Mouse (Mus musculus) kidney, embryonic 15.5 days (tissue): ENCODE measurements around the gene Ddr2. TPM values are rescaled to one million over a fixed set of nuclear protein-coding genes. Genes with fewer than 3 reads are reported as not detected.
"Not testable (repeated sequence)": the region's sequence is repeated elsewhere in the genome, so short reads cannot be mapped to it uniquely, and the experiment has no call there.

ENCODE experiments used
- ATAC-seq: fragments of 200-750 bp; cut with Nextera tagmentation; replicated peaks from 2 replicates; pipeline ENCODE4 v1.8.0; 2017; ENCODE audit warnings: moderate TSS enrichment; ENCODE audit not compliant: low FRiP score
- H3K27ac ChIP-seq: fragments of 300-500 bp; sonication (generic); 2 replicates; pipeline ENCODE4 v1.5.1; 2015; ENCODE audit warnings: mild to moderate bottlenecking, inconsistent platforms
- H3K27me3 ChIP-seq: fragments of 300-500 bp; sonication (generic); 2 replicates; pipeline ENCODE4 v1.6.1; 2015; ENCODE audit warnings: inconsistent platforms
- H3K36me3 ChIP-seq: fragments of 300-500 bp; sonication (generic); 2 replicates; pipeline ENCODE4 v1.6.1; 2015; ENCODE audit warnings: inconsistent platforms
- H3K4me1 ChIP-seq: fragments of 300-500 bp; sonication (generic); 2 replicates; pipeline ENCODE4 v1.6.1; 2015; ENCODE audit warnings: inconsistent platforms
- H3K4me2 ChIP-seq: fragments of 300-500 bp; sonication (generic); 2 replicates; pipeline ENCODE4 v1.6.1; 2015; ENCODE audit warnings: moderate library complexity, mild to moderate bottlenecking, inconsistent platforms
- H3K4me3 ChIP-seq: fragments of 300-500 bp; sonication (generic); replicated peaks from 2 replicates; pipeline ENCODE4 v1.5.1; 2015; ENCODE audit warnings: mild to moderate bottlenecking, inconsistent platforms
- H3K9ac ChIP-seq: fragments of 300-500 bp; sonication (generic); 2 replicates; pipeline ENCODE4 v1.6.1; 2015; ENCODE audit warnings: mild to moderate bottlenecking, inconsistent platforms
- H3K9me3 ChIP-seq: fragments of 300-500 bp; sonication (generic); replicated peaks from 2 replicates; pipeline ENCODE4 v1.6.1; 2016; ENCODE audit warnings: inconsistent platforms
- WGBS: fragments of 180-500 bp; shearing (Covaris S2); methylation state at CpG from one replicate; pipeline ENCODE4 v1.1.7; 2015; ENCODE audit warnings: mixed read lengths; 5-methylcytosine and 5-hydroxymethylcytosine counted together
- polyA plus RNA-seq: library from polyadenylated mRNA; unstranded; fragments of >200 nt; fragmentation: Nextera tagmentation; extraction: Ambion mirVana; gene quantifications from 2 replicates; pipeline ENCODE4 v1.2.1, GENCODE M21; 2015

The Ddr2 gene
- polyA plus RNA-seq, 1 experiment from 2014 or later = 35.0 TPM

- 94% methylated on average over 5 of the region's 5 CpGs for WGBS
- Histone ChIP-seq H3K9ac (no peak overlapping the region), H3K27me3 (no peaks in the 10 kb centered on the region), H3K4me1 (no peaks in the 10 kb centered on the region), H3K9me3 (no peaks in the 10 kb centered on the region), H3K4me3 (no peak overlapping the region), H3K27ac (no peak overlapping the region), H3K4me2 (no peak overlapping the region), H3K36me3 (peaks cover 39% of the 10 kb centered on the region)
- ATAC-seq = no peak
Observed at GRCm38 (mm10) chr1:170141626-170142025, 31.1 kb upstream of the Ddr2 start.

GRCm38 (mm10) chr1:170136351-170137009, 25.9 kb upstream of the Ddr2 start:
- Histone ChIP-seq H3K4me1 (no peaks in the 10 kb centered on the region), H3K27ac (no peak overlapping the region), H3K27me3 (no peaks in the 10 kb centered on the region), H3K4me3 (no peak overlapping the region), H3K9me3 (no peaks in the 10 kb centered on the region), H3K9ac (no peak overlapping the region), H3K36me3 (peaks cover 5% of the 10 kb centered on the region; the same call in 1 of the 2 replicates), H3K4me2 (no peak overlapping the region)
- peak; percentile 85 for ATAC-seq
- 19% methylated on average over 7 of the region's 7 CpGs for WGBS

- H3K4me1 ChIP-seq = no peaks in the 10 kb centered on the region
- ATAC-seq = no peak
Observed at GRCm38 (mm10) chr1:170134264-170134663, 23.7 kb upstream of the Ddr2 start.

DNA sequence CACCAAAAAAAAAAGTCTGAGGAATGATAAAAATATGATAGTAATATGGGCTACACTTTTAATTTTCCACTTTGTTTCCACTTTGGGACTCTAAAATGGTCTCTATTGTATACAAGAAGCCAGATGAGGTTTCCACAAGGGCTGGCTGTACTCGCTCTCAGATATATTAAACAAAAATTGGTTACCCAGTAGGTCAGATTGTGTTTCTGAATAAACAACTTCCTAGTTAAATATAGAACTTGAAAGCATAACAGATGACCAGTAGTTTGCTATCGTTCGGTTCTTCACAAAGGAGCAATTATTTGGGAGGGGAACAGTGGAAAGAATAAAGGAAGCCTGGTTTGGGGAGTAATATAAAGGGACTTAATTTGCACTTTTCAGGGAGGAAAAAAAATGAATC, 20.4 kb upstream of the Ddr2 start:
- no peak for ATAC-seq
- Histone ChIP-seq H3K27ac (no peak overlapping the region), H3K9ac (no peak overlapping the region), H3K4me2 (no peak overlapping the region), H3K4me1 (no peaks in the 10 kb centered on the region), H3K27me3 (no peaks in the 10 kb centered on the region), H3K36me3 (no peaks in the 10 kb centered on the region), H3K9me3 (no peaks in the 10 kb centered on the region), H3K4me3 (no peak overlapping the region)
- 37% methylated on average over 3 of the region's 3 CpGs for WGBS

More at GRCm38 (mm10) chr1:170134264-170134663, 23.7 kb upstream of the Ddr2 start:
- 85% methylated on average over 8 of the region's 8 CpGs for WGBS
- no peak overlapping the region for H3K27ac ChIP-seq
- no peaks in the 10 kb centered on the region for H3K36me3 ChIP-seq
- no peaks in the 10 kb centered on the region for H3K9me3 ChIP-seq
- no peaks in the 10 kb centered on the region for H3K27me3 ChIP-seq
- H3K9ac ChIP-seq = no peak overlapping the region
- H3K4me3 ChIP-seq = no peak overlapping the region
- H3K4me2 ChIP-seq = no peak overlapping the region

DNA sequence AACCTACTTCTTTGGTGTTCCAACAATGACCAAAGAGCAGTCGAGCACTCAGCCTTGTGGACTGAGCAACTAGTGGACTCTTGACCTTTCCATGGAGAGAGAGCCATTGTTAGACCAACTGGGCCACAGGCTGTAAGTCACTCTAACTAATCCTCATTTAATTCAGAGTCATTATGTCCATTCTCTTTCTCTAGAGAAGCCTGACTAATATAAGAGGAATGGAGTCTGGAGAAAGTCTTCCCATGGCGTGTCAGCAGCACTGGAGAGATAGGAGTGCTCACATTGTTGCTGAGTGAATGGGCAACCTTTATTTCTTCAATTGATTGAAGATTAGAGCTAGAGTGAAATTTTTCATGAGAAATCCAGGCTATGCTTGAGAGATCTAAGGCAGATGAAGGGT, 14.1 kb upstream of the Ddr2 start:
- H3K4me1 ChIP-seq = no peaks in the 10 kb centered on the region
- no peak for ATAC-seq
- H3K27ac ChIP-seq = no peak overlapping the region
- H3K4me2 ChIP-seq = no peak overlapping the region
- no peak overlapping the region for H3K4me3 ChIP-seq
- no peaks in the 10 kb centered on the region for H3K9me3 ChIP-seq
- H3K9ac ChIP-seq = no peak overlapping the region
- no peaks in the 10 kb centered on the region for H3K27me3 ChIP-seq
- H3K36me3 ChIP-seq = no peaks in the 10 kb centered on the region
- WGBS = 88% methylated on average over 2 of the region's 2 CpGs

DNA sequence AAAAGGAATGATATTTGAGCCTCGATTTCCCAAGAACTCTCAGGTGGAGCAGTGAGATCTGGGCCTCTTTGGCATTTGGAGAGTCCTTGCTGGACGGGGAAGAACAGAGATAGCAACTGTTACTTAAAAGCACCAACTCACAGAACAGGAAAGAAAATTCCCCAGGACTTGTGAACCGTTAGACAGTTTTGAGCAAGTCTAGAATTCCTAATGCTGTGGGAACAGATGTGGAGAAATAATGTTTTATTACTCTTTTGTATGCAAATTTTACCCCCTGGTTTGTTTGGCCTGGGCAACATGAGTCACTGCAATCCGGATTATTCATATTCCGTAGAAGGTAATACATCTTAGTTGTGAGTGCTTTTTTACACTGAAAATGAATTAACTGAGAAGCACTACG, 3.1 kb upstream of the Ddr2 start:
- WGBS = 88% methylated on average over 6 of the region's 6 CpGs
- Histone ChIP-seq H3K4me1 (0 out of 2 replicates have a peak, but pooled peaks cover 7% of the 10 kb centered on the region), H3K9ac (no peak overlapping the region), H3K36me3 (no peaks in the 10 kb centered on the region), H3K27ac (no peak overlapping the region), H3K4me3 (no peak overlapping the region), H3K9me3 (no peaks in the 10 kb centered on the region), H3K4me2 (no peak overlapping the region), H3K27me3 (no peaks in the 10 kb centered on the region)
- ATAC-seq = no peak

DNA sequence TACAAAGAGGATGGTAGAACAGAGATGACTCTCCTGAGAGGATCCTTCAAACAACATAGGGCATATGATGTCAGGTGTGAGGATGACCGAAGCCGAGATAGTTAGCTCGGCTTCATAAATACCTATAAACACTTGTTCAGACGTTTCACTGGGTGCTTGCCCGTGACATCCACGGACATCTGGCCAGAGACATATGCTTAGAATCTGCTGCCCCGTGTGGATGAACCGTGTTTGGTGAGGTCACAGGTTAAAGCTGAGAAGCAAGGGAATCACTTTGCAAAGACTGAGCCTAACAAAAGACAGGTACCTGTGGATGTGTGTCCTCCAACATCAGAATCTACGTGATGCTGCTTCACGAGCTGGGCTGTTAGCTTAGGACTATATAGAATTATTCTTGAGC, 1.7 kb upstream of the Ddr2 start:
- 0 out of 2 replicates have a peak, but pooled peaks cover 7% of the 10 kb centered on the region for H3K4me1 ChIP-seq
- no peak overlapping the region for H3K4me2 ChIP-seq
- no peak overlapping the region for H3K27ac ChIP-seq
- no peak overlapping the region for H3K4me3 ChIP-seq
- no peak for ATAC-seq
- H3K9ac ChIP-seq = no peak overlapping the region
- no peaks in the 10 kb centered on the region for H3K9me3 ChIP-seq
- H3K27me3 ChIP-seq = no peaks in the 10 kb centered on the region
- no peaks in the 10 kb centered on the region for H3K36me3 ChIP-seq
- WGBS = 93% methylated on average over 10 of the region's 10 CpGs

- Histone ChIP-seq H3K4me1 (0 out of 2 replicates have a peak, but pooled peaks cover 7% of the 10 kb centered on the region), H3K27ac (0 out of 2 replicates have a peak overlapping the region, but pooled peaks have one; percentile 74), H3K4me2 (0 out of 2 replicates have a peak overlapping the region, but pooled peaks have one; percentile 49), H3K9ac (no peak overlapping the region), H3K36me3 (no peaks in the 10 kb centered on the region), H3K4me3 (no peak overlapping the region), H3K27me3 (no peaks in the 10 kb centered on the region), H3K9me3 (no peaks in the 10 kb centered on the region)
- no peak for ATAC-seq
- 80% methylated on average over 16 of the region's 16 CpGs for WGBS
Observed at GRCm38 (mm10) chr1:170111651-170112226, 1.2 kb upstream of the Ddr2 start.

- Histone ChIP-seq H3K9ac (peak overlapping the region; percentile 25; the same call in 1 of the 2 replicates), H3K27ac (peak overlapping the region; percentile 74), H3K9me3 (no peaks in the 10 kb centered on the region), H3K4me3 (peak overlapping the region; percentile 41), H3K4me2 (peak overlapping the region; percentile 49), H3K27me3 (no peaks in the 10 kb centered on the region), H3K4me1 (0 out of 2 replicates have a peak, but pooled peaks cover 7% of the 10 kb centered on the region), H3K36me3 (no peaks in the 10 kb centered on the region)
- 67% methylated on average over 19 of the region's 19 CpGs for WGBS
- no peak for ATAC-seq
Observed at GRCm38 (mm10) chr1:170109776-170110515, 616 bp downstream of the Ddr2 start.

GRCm38 (mm10) chr1:170102814-170103213, 7.7 kb downstream of the Ddr2 start:
- not testable (repeated sequence) for H3K4me3 ChIP-seq, H3K4me2 ChIP-seq, H3K4me1 ChIP-seq, H3K27ac ChIP-seq, H3K36me3 ChIP-seq, H3K9me3 ChIP-seq, H3K27me3 ChIP-seq, ATAC-seq, H3K9ac ChIP-seq
- WGBS = 95% methylated on average over 6 of the region's 6 CpGs

DNA sequence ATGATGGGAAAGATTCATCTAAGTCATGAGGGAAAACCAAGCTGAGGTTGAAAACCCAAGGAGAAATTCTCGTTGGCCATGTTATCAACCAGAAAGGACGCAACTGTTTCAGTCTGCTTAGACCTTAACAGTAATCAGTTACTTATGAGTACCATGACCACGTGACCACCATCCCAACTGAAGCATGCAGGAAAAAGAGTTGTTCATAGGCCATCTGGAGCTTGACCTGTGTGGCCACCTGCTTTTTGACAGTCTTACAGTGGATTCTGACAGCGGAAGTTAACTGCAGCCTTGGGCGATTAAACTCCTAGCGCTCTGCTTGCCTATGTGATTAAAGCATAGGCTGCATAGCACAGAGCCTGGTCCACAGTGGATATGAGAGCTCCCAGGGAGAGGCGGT, 23.9 kb downstream of the Ddr2 start:
- H3K4me1 ChIP-seq = no peaks in the 10 kb centered on the region
- no peaks in the 10 kb centered on the region for H3K36me3 ChIP-seq
- no peak overlapping the region for H3K27ac ChIP-seq
- no peaks in the 10 kb centered on the region for H3K27me3 ChIP-seq
- H3K9me3 ChIP-seq = no peaks in the 10 kb centered on the region
- ATAC-seq = 0 out of 2 replicates have a peak, but pooled peaks have one; percentile 43
- no peak overlapping the region for H3K4me3 ChIP-seq
- H3K9ac ChIP-seq = no peak overlapping the region
- 83% methylated on average over 7 of the region's 7 CpGs for WGBS
- H3K4me2 ChIP-seq = no peak overlapping the region

- no peaks in the 10 kb centered on the region for H3K36me3 ChIP-seq
- no peak overlapping the region for H3K9ac ChIP-seq
- no peaks in the 10 kb centered on the region for H3K27me3 ChIP-seq
- no peaks in the 10 kb centered on the region for H3K4me1 ChIP-seq
- no peaks in the 10 kb centered on the region for H3K9me3 ChIP-seq
- no peak overlapping the region for H3K4me3 ChIP-seq
- H3K4me2 ChIP-seq = no peak overlapping the region
- 87% methylated on average over 12 of the region's 12 CpGs for WGBS
- no peak for ATAC-seq
- H3K27ac ChIP-seq = no peak overlapping the region
Observed at GRCm38 (mm10) chr1:170084151-170084796, 26.3 kb downstream of the Ddr2 start.
